Mouse (Mus musculus) kidney, embryonic 16.5 days (tissue): ENCODE results near the gene Ccdc141. TPM values are rescaled to one million over a fixed set of nuclear protein-coding genes. Genes with fewer than 3 reads are reported as not detected.

ENCODE experiments used
- ATAC-seq: fragments of 200-750 bp; cut with Nextera tagmentation; 2 replicates; pipeline ENCODE4 v1.8.0; 2017; ENCODE audit warnings: moderate TSS enrichment; ENCODE audit not compliant: low FRiP score, low TSS enrichment
- H3K27ac ChIP-seq: fragments of 300-500 bp; sonication (generic); 2 replicates; pipeline ENCODE4 v1.5.1; 2014; ENCODE audit warnings: low read length
- H3K27me3 ChIP-seq: fragments of 300-500 bp; sonication (generic); 2 replicates; pipeline ENCODE4 v1.6.1; 2014; ENCODE audit warnings: low read length, control low read depth, mixed read lengths; ENCODE audit not compliant: insufficient read depth
- H3K36me3 ChIP-seq: fragments of 300-500 bp; sonication (generic); 2 replicates; pipeline ENCODE4 v1.6.1; 2014; ENCODE audit warnings: low read length, control low read depth, mixed read lengths; ENCODE audit not compliant: insufficient read depth
- H3K4me1 ChIP-seq: fragments of 300-500 bp; sonication (generic); 2 replicates; pipeline ENCODE4 v1.6.1; 2014; ENCODE audit warnings: low read length, control low read depth, mixed read lengths; ENCODE audit not compliant: insufficient read depth
- H3K4me2 ChIP-seq: fragments of 300-500 bp; sonication (generic); replicated peaks from 2 replicates; pipeline ENCODE4 v1.6.1; 2014; ENCODE audit warnings: low read depth, low read length
- H3K4me3 ChIP-seq: fragments of 300-500 bp; sonication (generic); 2 replicates; pipeline ENCODE4 v1.5.1; 2014; ENCODE audit warnings: mild to moderate bottlenecking, low read length
- H3K9ac ChIP-seq: fragments of 300-500 bp; sonication (generic); replicated peaks from 2 replicates; pipeline ENCODE4 v1.6.1; 2014; ENCODE audit warnings: low read length
- H3K9me3 ChIP-seq: fragments of 300-500 bp; sonication (generic); 2 replicates; pipeline ENCODE4 v1.6.1; 2016; ENCODE audit warnings: low read length, control low read depth
- WGBS: fragments of 180-500 bp; shearing (Covaris S2); extraction: QIAGEN DNeasy Blood & Tissue Kit; methylation state at CpG from one replicate; pipeline ENCODE4 v1.1.7; 2014; 5-methylcytosine and 5-hydroxymethylcytosine counted together
- polyA plus RNA-seq: library from polyadenylated mRNA; unstranded; fragments of >200 nt; fragmentation: Nextera tagmentation; extraction: Ambion mirVana; gene quantifications from 2 replicates; pipeline ENCODE4 v1.2.1, GENCODE M21; 2015

Gene Ccdc141
- polyA plus RNA-seq, 1 experiment from 2014 or later: 10.6 TPM

DNA sequence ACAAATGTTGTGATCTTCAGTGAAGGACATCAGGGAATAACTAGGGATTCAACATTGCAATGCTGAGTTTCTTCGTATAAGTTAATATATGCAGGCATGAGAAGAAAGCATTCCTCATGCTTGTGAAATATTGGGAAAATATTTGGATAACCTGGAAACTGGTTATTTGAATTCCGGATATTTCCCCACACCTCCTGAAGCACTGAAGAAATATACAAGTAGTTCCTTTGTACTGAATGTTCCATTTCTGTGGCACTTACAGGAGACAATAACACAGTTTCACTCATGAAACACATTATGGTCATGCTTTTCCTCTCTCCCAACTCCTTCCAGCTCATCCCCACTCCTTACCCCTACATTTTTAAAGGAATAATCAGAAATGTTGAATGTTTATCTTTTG lies 70.6 kb downstream of the Ccdc141 start:
- 81% methylated on average over 2 of the region's 2 CpGs for WGBS
- no peaks in the 10 kb centered on the region for H3K27me3 ChIP-seq
- no peak overlapping the region for H3K4me2 ChIP-seq
- H3K36me3 ChIP-seq: no peaks in the 10 kb centered on the region
- no peak for ATAC-seq
- H3K27ac ChIP-seq: no peak overlapping the region
- H3K4me1 ChIP-seq: no peaks in the 10 kb centered on the region
- H3K9ac ChIP-seq: no peak overlapping the region
- H3K9me3 ChIP-seq: no peaks in the 10 kb centered on the region
- no peak overlapping the region for H3K4me3 ChIP-seq

DNA sequence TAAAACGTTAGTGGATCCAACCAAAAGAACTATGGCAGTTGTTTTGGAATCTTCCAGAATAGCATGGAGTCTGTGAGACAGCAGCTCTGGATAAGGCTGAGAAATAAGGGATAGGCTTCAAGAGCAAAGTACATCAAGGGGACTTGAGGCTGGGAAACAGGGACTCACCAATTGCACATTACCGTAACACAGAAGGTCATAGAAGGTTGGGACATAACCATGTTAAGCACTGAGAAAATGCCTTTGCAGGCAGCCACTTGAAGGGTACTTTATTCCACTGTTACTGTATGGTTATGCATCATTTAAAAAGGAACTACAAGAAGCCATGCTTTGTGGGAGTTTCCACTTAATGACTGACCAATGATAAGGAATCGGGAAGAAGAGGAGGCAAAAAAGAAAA lies 71.7 kb downstream of the Ccdc141 start:
- no peak overlapping the region for H3K4me2 ChIP-seq
- no peak overlapping the region for H3K4me3 ChIP-seq
- no peak for ATAC-seq
- peak overlapping the region; percentile 49; the same call in 1 of the 2 replicates for H3K27ac ChIP-seq
- H3K27me3 ChIP-seq: no peaks in the 10 kb centered on the region
- WGBS: 79% methylated on average over 3 of the region's 3 CpGs
- no peaks in the 10 kb centered on the region for H3K36me3 ChIP-seq
- no peak overlapping the region for H3K9ac ChIP-seq
- no peaks in the 10 kb centered on the region for H3K4me1 ChIP-seq
- H3K9me3 ChIP-seq: no peaks in the 10 kb centered on the region

DNA sequence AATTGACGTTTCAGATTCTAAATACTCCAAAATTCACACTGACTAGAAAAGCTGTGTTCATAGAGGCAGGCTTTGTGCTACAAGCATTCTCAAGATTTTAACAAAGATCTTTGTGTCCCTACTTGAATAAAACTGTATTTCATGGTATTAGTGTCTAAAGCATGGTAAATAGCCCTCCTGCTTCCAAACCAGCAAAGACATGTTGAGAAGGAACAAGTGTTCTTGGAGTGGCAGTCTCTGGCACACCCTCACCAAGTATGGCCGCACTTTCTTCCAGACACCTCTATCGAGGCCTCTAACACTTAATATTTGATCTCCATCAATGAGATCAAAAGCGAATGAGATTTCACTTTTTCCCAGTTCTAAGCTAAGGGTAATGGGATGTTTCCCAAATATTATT lies 78.7 kb downstream of the Ccdc141 start:
- H3K27ac ChIP-seq: no peak overlapping the region
- no peaks in the 10 kb centered on the region for H3K4me1 ChIP-seq
- no peak overlapping the region for H3K9ac ChIP-seq
- no peak overlapping the region for H3K4me3 ChIP-seq
- no peak overlapping the region for H3K4me2 ChIP-seq
- no peaks in the 10 kb centered on the region for H3K9me3 ChIP-seq
- WGBS: 88% methylated on average over 4 of the region's 4 CpGs
- ATAC-seq: no peak
- no peaks in the 10 kb centered on the region for H3K27me3 ChIP-seq
- no peaks in the 10 kb centered on the region for H3K36me3 ChIP-seq

DNA sequence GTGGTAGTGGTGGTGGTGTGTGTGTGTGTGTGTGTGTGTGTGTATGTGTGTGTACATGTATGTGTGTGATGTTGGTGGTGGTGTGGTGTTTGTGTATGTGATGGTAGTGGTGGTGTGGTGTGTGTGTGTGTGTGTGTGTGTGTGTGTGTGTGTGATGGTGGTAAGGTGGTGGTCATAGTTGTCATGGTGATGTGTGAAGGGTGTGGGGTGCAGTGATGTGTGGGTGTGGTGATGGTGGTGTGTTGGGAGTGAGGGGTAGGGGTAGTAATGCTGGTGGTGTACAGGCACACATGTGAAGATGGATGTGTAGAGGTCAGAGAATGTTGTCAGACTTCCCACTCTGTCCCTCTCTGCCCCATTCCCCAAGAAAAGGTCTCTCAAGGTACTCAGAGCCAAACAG lies 85.1 kb downstream of the Ccdc141 start:
- Histone ChIP-seq H3K9ac (no peak overlapping the region), H3K4me1 (no peaks in the 10 kb centered on the region), H3K4me3 (no peak overlapping the region), H3K4me2 (no peak overlapping the region), H3K27ac (no peak overlapping the region), H3K27me3 (no peaks in the 10 kb centered on the region), H3K9me3 (no peaks in the 10 kb centered on the region), H3K36me3 (no peaks in the 10 kb centered on the region)
- no peak for ATAC-seq

DNA sequence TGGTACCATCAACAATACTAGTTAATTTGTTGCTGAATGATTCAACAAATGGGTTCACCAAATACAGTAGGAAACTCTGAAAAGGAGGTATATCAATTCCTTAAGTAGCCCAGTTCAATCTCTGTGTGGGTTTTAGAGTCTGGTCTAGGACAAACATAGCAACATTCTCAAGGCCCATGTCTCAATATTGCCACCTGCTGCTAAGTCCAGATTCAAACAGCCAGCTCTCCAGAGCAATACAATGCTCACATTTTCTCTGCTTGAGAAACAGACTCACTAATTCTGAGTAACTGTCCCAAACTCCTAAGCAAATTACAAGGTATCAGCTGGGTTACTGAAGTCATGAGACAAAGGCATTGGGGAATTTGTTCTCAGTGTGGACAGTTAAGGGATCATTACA lies 85.8 kb downstream of the Ccdc141 start:
- H3K4me3 ChIP-seq: no peak overlapping the region
- H3K9ac ChIP-seq: no peak overlapping the region
- H3K4me2 ChIP-seq: no peak overlapping the region
- H3K27ac ChIP-seq: no peak overlapping the region
- no peaks in the 10 kb centered on the region for H3K4me1 ChIP-seq
- no peaks in the 10 kb centered on the region for H3K36me3 ChIP-seq
- H3K27me3 ChIP-seq: no peaks in the 10 kb centered on the region
- H3K9me3 ChIP-seq: no peaks in the 10 kb centered on the region
- no peak for ATAC-seq

DNA sequence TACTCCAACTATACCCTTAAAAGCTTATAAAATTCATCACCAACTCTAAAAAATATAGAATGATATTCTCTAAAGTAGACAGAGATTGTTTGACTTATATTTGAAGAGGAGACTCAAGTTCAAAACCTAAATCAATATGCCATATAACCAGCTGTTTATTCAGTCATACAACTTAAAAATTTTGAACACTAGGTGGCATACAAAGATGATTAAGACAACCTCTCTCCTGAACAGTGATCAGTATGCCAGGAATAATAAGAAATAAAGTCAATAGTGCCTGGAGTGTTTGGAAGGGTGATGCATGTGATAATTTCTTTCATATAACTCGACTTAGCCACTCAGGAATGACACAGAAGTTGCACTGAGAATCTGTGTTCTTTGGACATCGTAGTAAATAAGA lies 89.3 kb downstream of the Ccdc141 start:
- H3K27ac ChIP-seq: no peak overlapping the region
- H3K9ac ChIP-seq: no peak overlapping the region
- H3K4me2 ChIP-seq: no peak overlapping the region
- H3K4me3 ChIP-seq: no peak overlapping the region
- ATAC-seq: no peak
- WGBS: 82% methylated on average over 2 of the region's 2 CpGs
- H3K9me3 ChIP-seq: no peaks in the 10 kb centered on the region
- H3K4me1 ChIP-seq: no peaks in the 10 kb centered on the region
- no peaks in the 10 kb centered on the region for H3K27me3 ChIP-seq
- no peaks in the 10 kb centered on the region for H3K36me3 ChIP-seq

DNA sequence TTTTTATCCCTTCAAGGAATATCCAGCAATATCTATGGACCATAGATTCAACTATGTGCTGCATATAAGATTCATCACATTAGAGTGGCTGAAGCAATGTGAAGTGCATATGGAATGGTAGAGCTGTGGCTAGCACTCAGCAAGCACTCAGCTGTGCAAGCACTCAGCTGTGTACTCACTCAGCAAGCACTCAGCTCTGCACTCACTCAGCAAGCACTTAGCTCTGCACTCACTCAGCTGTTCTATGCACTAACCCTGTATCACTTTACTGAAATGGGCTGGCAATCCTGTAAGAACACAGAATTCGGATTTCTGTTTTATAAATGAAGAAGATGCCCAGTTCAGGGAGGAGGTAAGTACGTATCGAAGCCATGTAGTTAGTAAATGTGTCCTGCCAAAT lies 89.8 kb downstream of the Ccdc141 start:
- Histone ChIP-seq H3K4me3 (no peak overlapping the region), H3K9ac (no peak overlapping the region), H3K4me2 (no peak overlapping the region), H3K27ac (no peak overlapping the region), H3K27me3 (no peaks in the 10 kb centered on the region), H3K9me3 (no peaks in the 10 kb centered on the region), H3K36me3 (no peaks in the 10 kb centered on the region), H3K4me1 (no peaks in the 10 kb centered on the region)
- no peak for ATAC-seq
- 93% methylated on average over 3 of the region's 3 CpGs for WGBS

DNA sequence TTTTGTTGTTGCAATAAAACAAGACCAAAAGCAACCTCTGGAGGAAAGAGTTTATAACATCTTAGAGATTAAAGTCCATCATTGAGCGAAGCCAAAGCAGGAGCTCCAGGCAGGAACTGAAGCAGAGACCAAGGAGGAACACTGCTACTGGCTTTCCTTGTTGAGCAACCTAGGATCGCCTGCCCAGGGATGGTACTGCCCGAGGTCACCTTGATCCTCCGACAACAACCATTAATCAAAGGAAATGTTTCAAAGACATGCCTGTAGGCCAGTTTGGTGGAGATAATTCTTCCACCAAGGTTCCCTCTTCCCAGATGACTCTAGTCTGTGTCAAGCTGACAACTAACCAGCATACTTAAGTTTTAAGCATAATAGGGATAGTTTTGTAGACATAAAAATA lies 91.7 kb downstream of the Ccdc141 start:
- ATAC-seq: no peak
- Histone ChIP-seq H3K27me3 (no peaks in the 10 kb centered on the region), H3K36me3 (no peaks in the 10 kb centered on the region), H3K4me1 (no peaks in the 10 kb centered on the region), H3K27ac (no peak overlapping the region), H3K9me3 (no peaks in the 10 kb centered on the region), H3K9ac (no peak overlapping the region), H3K4me2 (no peak overlapping the region), H3K4me3 (no peak overlapping the region)
- WGBS: 64% methylated on average over 4 of the region's 4 CpGs

DNA sequence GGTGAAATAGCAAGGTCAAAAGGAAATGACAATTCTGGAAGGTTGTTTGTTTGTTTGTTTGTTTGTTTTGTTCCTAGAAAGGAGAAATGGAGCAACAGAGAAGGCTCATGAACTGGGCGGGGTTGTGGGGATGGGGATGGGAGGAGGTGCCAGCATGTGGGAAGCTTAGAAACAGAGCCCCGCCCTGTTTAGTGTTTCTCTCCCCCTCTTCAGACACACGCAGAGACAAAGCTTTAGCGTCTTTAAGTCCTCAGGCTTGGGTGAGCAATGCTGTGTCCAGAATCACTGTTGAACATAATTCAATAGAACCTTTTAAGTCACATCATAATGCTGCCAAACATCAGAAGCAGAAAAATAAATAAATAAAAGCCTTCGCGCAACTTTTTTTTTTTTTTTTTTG lies 96.1 kb downstream of the Ccdc141 start:
- ATAC-seq: no peak

DNA sequence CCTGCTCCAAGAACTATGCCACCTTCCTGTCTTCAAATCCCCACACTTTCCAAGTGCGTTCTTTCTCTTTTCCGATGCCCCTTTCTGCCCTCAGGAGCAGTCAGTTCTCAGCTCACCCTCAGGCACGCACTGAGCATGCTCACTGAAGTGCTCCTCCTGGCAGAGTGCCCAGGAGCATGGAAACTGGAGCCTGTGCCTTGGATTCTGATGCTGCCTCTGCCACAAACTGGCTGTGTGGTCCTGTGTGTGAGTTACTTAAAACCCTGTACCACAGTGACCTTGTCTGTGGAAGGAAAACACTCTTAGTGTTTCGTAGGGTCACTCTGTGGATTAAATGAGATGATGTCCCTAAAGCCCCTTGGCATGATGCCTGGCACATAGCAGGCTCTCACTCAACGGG lies 96.5 kb downstream of the Ccdc141 start:
- Histone ChIP-seq H3K4me2 (no peak overlapping the region), H3K9ac (no peak overlapping the region), H3K27ac (no peak overlapping the region), H3K4me3 (no peak overlapping the region), H3K36me3 (0 out of 2 replicates have a peak, but pooled peaks cover 2% of the 10 kb centered on the region), H3K27me3 (no peaks in the 10 kb centered on the region), H3K9me3 (no peaks in the 10 kb centered on the region), H3K4me1 (no peaks in the 10 kb centered on the region)
- 70% methylated on average over 5 of the region's 5 CpGs for WGBS
- ATAC-seq: no peak

More for the DNA sequence above, 96.1 kb downstream of the Ccdc141 start:
- Histone ChIP-seq H3K27me3 (no peaks in the 10 kb centered on the region), H3K4me1 (no peaks in the 10 kb centered on the region), H3K9ac (no peak overlapping the region), H3K27ac (no peak overlapping the region), H3K4me2 (no peak overlapping the region), H3K9me3 (no peaks in the 10 kb centered on the region), H3K4me3 (no peak overlapping the region), H3K36me3 (0 out of 2 replicates have a peak, but pooled peaks cover 2% of the 10 kb centered on the region)
- 52% methylated on average over 6 of the region's 6 CpGs for WGBS

DNA sequence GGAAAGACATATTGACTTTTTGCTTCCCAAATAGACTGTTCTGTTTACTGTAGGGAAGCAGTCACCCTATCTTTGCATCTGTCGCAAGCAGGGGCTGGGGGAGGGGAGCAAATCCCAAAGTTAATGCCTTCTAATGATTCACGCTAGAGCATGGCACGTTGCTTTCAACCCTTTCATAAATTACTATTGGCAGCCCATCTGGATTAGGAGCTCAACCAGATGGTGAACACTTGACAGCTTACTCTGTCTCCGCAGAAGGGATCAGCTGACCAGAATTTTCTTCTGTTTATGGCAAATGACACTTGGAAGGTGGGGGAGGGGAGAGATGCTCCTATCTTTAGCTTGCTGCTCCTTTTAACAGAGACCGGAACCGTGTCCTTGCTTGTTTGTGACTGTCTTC lies 105.1 kb downstream of the Ccdc141 start:
- no peaks in the 10 kb centered on the region for H3K9me3 ChIP-seq

More for the DNA sequence above, 105.1 kb downstream of the Ccdc141 start:
- Histone ChIP-seq H3K4me3 (no peak overlapping the region), H3K27ac (no peak overlapping the region), H3K36me3 (no peaks in the 10 kb centered on the region), H3K4me2 (no peak overlapping the region), H3K27me3 (no peaks in the 10 kb centered on the region), H3K4me1 (no peaks in the 10 kb centered on the region), H3K9ac (no peak overlapping the region)
- no peak for ATAC-seq
- WGBS: 47% methylated on average over 6 of the region's 6 CpGs
